Mouse (Mus musculus) liver, embryonic 13.5 days (tissue): ENCODE data around the gene Frmd4b. TPM values are rescaled to one million over a fixed set of nuclear protein-coding genes. Genes with fewer than 3 reads are reported as not detected.

ENCODE experiments used
- ATAC-seq: fragments of 200-750 bp; cut with Nextera tagmentation; 2 replicates; pipeline ENCODE4 v1.8.0; 2017; ENCODE audit warnings: low read depth, mild to moderate bottlenecking, moderate number of reproducible peaks, moderate library complexity
- DNase-seq: peaks from one replicate; pipeline ENCODE4 v3.0.0; 2022
- H3K27ac ChIP-seq: fragments of 300-500 bp; sonication (generic); 2 replicates; pipeline ENCODE4 v1.5.1; 2015; ENCODE audit warnings: moderate library complexity, mild to moderate bottlenecking, inconsistent platforms
- H3K27me3 ChIP-seq: fragments of 300-500 bp; sonication (generic); 2 replicates; pipeline ENCODE4 v1.6.1; 2015; ENCODE audit warnings: mild to moderate bottlenecking, inconsistent platforms
- H3K36me3 ChIP-seq: fragments of 300-500 bp; sonication (generic); 2 replicates; pipeline ENCODE4 v1.6.1; 2015; ENCODE audit warnings: mild to moderate bottlenecking, inconsistent platforms
- H3K4me1 ChIP-seq: fragments of 300-500 bp; sonication (generic); replicated peaks from 2 replicates; pipeline ENCODE4 v1.6.1; 2015; ENCODE audit warnings: inconsistent platforms
- H3K4me2 ChIP-seq: fragments of 300-500 bp; sonication (generic); 2 replicates; pipeline ENCODE4 v1.6.1; 2015; ENCODE audit warnings: inconsistent platforms, mild to moderate bottlenecking, moderate library complexity
- H3K4me3 ChIP-seq: fragments of 300-500 bp; sonication (generic); replicated peaks from 2 replicates; pipeline ENCODE4 v1.5.1; 2015; ENCODE audit warnings: mild to moderate bottlenecking, inconsistent platforms
- H3K9ac ChIP-seq: fragments of 300-500 bp; sonication (generic); 2 replicates; pipeline ENCODE4 v1.6.1; 2015; ENCODE audit warnings: mild to moderate bottlenecking, inconsistent platforms
- H3K9me3 ChIP-seq: fragments of 300-500 bp; sonication (generic); replicated peaks from 2 replicates; pipeline ENCODE4 v1.6.1; 2016; ENCODE audit warnings: inconsistent platforms
- WGBS: fragments of 180-500 bp; shearing (Covaris S2); methylation state at CpG from one replicate; pipeline ENCODE4 v1.1.7; 2015; ENCODE audit not compliant: insufficient replicate concordance; 5-methylcytosine and 5-hydroxymethylcytosine counted together
- polyA plus RNA-seq: library from polyadenylated mRNA; unstranded; fragments of >200 nt; fragmentation: Nextera tagmentation; extraction: Ambion mirVana; gene quantifications from 2 replicates; pipeline ENCODE4 v1.2.1, GENCODE M21; 2015

Gene Frmd4b
- polyA plus RNA-seq, 1 experiment from 2014 or later = 3.8 TPM

DNA sequence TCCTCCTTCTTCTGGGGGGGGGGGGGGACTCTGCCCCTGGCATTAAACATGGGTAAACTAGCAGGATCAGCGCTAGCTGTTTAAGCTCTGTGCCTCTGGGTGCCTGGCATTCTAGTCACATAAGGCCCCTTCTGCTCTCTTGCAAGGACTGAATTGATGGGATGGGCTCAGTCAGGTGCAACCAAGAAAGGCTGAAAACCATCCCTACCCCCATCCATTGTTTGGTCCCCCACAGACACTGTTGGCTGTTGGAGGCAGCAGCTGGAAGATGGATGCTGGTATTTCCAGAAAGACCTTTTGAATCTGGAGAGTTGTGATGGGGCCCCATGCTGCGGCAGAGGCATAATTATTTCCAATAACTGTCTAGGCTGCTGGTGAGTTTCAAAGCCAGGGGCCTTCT is 7.3 kb downstream of the Frmd4b start:
- Histone ChIP-seq H3K36me3 (no peaks in the 10 kb centered on the region), H3K4me3 (no peak overlapping the region), H3K4me2 (no peak overlapping the region), H3K9me3 (no peaks in the 10 kb centered on the region), H3K4me1 (no peaks in the 10 kb centered on the region; the same call in 1 of the 2 replicates), H3K9ac (no peak overlapping the region), H3K27me3 (peaks cover 6% of the 10 kb centered on the region; the same call in 1 of the 2 replicates), H3K27ac (no peak overlapping the region)
- ATAC-seq = no peak
- WGBS = 63% methylated on average over 2 of the region's 2 CpGs
- DNase-seq = no peak

DNA sequence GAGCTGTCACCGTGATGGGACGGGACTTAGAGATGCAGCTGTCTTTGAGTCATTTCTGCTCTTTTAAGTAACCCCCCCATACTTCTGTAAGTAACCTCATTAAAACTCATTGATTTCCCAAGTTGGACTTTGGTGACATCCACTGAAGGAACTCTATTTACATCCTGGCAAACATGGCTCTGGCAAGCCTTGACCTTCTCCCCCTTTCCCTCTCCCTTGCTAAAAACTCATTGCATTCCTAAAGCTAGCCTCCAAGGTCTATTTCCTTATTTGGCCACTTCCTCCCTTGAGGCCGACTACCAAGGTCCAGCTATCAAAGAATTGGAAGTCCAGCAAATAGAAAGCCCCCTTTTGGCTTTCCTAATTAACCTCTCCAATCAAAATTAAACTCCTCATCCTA is 9.7 kb downstream of the Frmd4b start:
- no peaks in the 10 kb centered on the region; the same call in 1 of the 2 replicates for H3K4me1 ChIP-seq
- no peak overlapping the region for H3K4me2 ChIP-seq
- ATAC-seq = no peak
- no peaks in the 10 kb centered on the region for H3K36me3 ChIP-seq
- H3K27ac ChIP-seq = no peak overlapping the region
- DNase-seq = no peak
- H3K9ac ChIP-seq = no peak overlapping the region
- WGBS = 40% methylated on average over 3 of the region's 3 CpGs
- no peaks in the 10 kb centered on the region for H3K27me3 ChIP-seq
- H3K4me3 ChIP-seq = no peak overlapping the region
- no peaks in the 10 kb centered on the region for H3K9me3 ChIP-seq

DNA sequence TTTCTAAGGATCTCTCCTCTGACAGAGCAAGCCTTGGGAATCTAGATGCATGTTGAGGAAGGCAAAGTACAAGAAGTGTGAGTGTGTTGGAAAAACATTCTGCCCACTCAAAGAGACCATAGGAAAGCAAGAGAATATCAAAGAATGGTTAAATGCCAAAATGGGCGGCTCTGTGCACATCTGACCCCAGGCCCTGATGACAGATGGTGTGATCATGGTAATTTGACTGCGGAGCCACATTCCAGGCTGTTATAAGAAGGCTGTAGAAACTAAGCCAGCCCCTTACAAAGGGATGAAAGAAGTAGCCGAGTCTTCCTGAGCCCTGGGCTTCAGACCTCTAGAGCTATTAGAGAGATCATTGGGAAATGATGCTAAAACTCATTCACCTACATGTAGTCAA is 22.1 kb downstream of the Frmd4b start:
- no peak overlapping the region for H3K4me3 ChIP-seq
- no peaks in the 10 kb centered on the region for H3K27me3 ChIP-seq
- no peaks in the 10 kb centered on the region for H3K4me1 ChIP-seq
- no peak overlapping the region for H3K4me2 ChIP-seq
- no peaks in the 10 kb centered on the region for H3K36me3 ChIP-seq
- H3K27ac ChIP-seq = no peak overlapping the region
- WGBS = 57% methylated on average over 3 of the region's 3 CpGs
- no peaks in the 10 kb centered on the region for H3K9me3 ChIP-seq
- H3K9ac ChIP-seq = no peak overlapping the region
- ATAC-seq (no peak), DNase-seq (no peak)

DNA sequence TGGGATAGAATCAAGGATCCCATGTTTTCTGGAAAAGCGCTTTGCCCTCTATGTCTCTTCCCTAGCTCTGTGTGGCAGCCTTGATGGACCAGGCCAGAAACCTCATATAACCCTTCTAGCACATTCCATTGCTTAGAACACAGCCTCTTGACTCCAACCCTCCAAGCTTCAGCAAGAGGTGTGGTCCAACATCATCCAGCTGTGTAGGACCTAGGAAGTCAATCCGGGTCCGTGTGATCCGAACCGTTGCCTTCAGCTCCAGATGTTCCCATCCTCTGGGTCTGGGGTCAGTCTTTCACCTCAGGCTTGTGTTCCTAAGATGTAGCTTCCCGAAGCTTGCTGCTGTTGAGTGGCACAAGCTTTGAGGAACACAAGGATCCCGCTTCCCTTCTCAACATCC is 22.8 kb downstream of the Frmd4b start:
- Histone ChIP-seq H3K4me3 (no peak overlapping the region), H3K4me2 (no peak overlapping the region), H3K27ac (no peak overlapping the region), H3K27me3 (no peaks in the 10 kb centered on the region), H3K4me1 (no peaks in the 10 kb centered on the region), H3K9me3 (no peaks in the 10 kb centered on the region), H3K36me3 (no peaks in the 10 kb centered on the region), H3K9ac (no peak overlapping the region)
- WGBS = 74% methylated on average over 7 of the region's 7 CpGs
- no peak for ATAC-seq
- DNase-seq = no peak

DNA sequence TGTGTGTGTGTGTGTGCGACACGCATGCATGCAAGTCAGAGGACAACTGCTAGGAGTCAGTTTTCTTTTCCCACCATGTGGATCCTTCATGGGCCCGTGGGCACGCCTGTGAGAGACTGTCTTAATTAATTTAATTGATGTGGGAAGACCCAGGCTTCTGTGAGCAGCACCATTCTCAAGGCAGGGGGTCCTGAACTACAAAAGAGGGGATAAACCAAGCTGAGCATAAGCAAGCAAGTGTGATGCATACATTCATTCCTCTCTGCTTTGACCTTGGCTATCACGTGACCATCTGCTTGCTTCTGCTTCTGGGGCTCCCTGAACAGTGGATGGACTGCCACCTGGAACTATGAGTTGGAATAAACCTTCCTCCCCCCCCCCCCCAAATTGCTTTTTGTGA is 27.1 kb downstream of the Frmd4b start:
- Histone ChIP-seq H3K27me3 (no peaks in the 10 kb centered on the region), H3K9ac (no peak overlapping the region), H3K4me3 (no peak overlapping the region), H3K36me3 (no peaks in the 10 kb centered on the region), H3K4me1 (no peaks in the 10 kb centered on the region), H3K9me3 (no peaks in the 10 kb centered on the region), H3K27ac (no peak overlapping the region), H3K4me2 (no peak overlapping the region)
- DNase-seq (no peak), ATAC-seq (no peak)
- 71% methylated on average over 5 of the region's 5 CpGs for WGBS

DNA sequence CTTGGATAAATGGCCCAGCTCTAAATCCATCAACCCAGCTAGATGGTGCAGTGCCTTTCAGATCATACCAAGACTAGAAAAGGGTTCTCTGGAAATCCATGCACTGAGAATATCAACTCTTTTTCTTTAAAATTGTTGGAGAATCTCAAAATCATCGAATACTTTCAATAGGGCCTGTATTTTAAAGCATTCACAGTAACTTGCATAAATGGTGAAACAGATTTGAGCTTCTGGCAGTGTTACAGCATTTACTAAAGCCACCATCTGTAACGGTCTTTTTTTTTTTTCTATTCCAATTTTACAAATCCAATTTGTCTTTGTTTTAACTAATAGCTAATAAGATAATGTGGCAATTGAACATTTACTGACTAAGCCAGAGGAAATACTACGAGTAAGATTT is 27.8 kb downstream of the Frmd4b start:
- no peak for DNase-seq
- Histone ChIP-seq H3K4me1 (no peaks in the 10 kb centered on the region), H3K27ac (no peak overlapping the region), H3K4me3 (no peak overlapping the region), H3K9me3 (no peaks in the 10 kb centered on the region), H3K9ac (no peak overlapping the region), H3K4me2 (no peak overlapping the region), H3K36me3 (no peaks in the 10 kb centered on the region), H3K27me3 (no peaks in the 10 kb centered on the region)
- WGBS = 59% methylated on average over 3 of the region's 3 CpGs
- ATAC-seq = no peak

- ATAC-seq = no peak
- 74% methylated on average over 7 of the region's 7 CpGs for WGBS
- H3K4me2 ChIP-seq = no peak overlapping the region
These were observed 28.3 kb downstream of the Frmd4b start for GRCm38 (mm10) chr6:97589031-97589430.

GRCm38 (mm10) chr6:97586606-97587005 is 30.7 kb downstream of the Frmd4b start:
- no peak overlapping the region for H3K4me2 ChIP-seq
- no peak overlapping the region for H3K27ac ChIP-seq
- no peak overlapping the region for H3K9ac ChIP-seq
- ATAC-seq = no peak
- no peak overlapping the region for H3K4me3 ChIP-seq
- H3K36me3 ChIP-seq = no peaks in the 10 kb centered on the region
- H3K27me3 ChIP-seq = no peaks in the 10 kb centered on the region
- no peaks in the 10 kb centered on the region for H3K9me3 ChIP-seq
- no peaks in the 10 kb centered on the region for H3K4me1 ChIP-seq
- no peak for DNase-seq

More at GRCm38 (mm10) chr6:97589031-97589430, 28.3 kb downstream of the Frmd4b start:
- no peak overlapping the region for H3K27ac ChIP-seq
- no peaks in the 10 kb centered on the region for H3K36me3 ChIP-seq
- no peak overlapping the region for H3K4me3 ChIP-seq
- H3K4me1 ChIP-seq = no peaks in the 10 kb centered on the region
- no peaks in the 10 kb centered on the region for H3K27me3 ChIP-seq
- H3K9ac ChIP-seq = no peak overlapping the region
- no peak for DNase-seq
- no peaks in the 10 kb centered on the region for H3K9me3 ChIP-seq

DNA sequence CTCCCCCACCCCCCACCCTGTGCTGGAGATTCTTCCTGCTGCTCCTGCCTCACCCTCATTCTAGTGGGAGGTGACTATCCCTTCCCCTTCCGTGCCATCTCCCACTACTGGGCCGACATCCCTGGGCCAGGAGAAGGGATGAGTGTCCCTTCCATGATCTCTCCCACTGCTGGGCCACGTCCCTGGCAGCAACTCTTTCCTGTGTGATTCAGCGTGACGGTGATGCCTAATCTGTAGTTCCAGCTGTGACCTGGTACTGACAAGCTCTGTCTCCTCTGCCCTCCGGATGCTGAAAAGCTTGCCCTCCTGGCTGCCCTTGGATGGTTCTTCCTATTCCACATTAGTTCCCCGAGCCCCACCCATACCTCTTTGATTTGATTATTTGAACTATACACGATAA is 31.3 kb downstream of the Frmd4b start:
- Histone ChIP-seq H3K4me1 (no peaks in the 10 kb centered on the region), H3K4me3 (no peak overlapping the region), H3K9ac (no peak overlapping the region), H3K27me3 (no peaks in the 10 kb centered on the region), H3K27ac (no peak overlapping the region), H3K9me3 (no peaks in the 10 kb centered on the region), H3K4me2 (no peak overlapping the region), H3K36me3 (no peaks in the 10 kb centered on the region)
- DNase-seq (no peak), ATAC-seq (no peak)
- 47% methylated on average over 8 of the region's 8 CpGs for WGBS

- Histone ChIP-seq H3K4me1 (no peaks in the 10 kb centered on the region), H3K27me3 (no peaks in the 10 kb centered on the region), H3K9me3 (no peaks in the 10 kb centered on the region), H3K36me3 (no peaks in the 10 kb centered on the region), H3K9ac (no peak overlapping the region), H3K27ac (no peak overlapping the region), H3K4me2 (no peak overlapping the region), H3K4me3 (no peak overlapping the region)
- DNase-seq = no peak
- no peak for ATAC-seq
- 47% methylated on average over 8 of the region's 8 CpGs for WGBS
These were observed 34.6 kb downstream of the Frmd4b start for GRCm38 (mm10) chr6:97582748-97583147.

- no peak overlapping the region for H3K4me3 ChIP-seq
- H3K36me3 ChIP-seq = no peaks in the 10 kb centered on the region
- H3K4me2 ChIP-seq = no peak overlapping the region
These were observed 35.4 kb downstream of the Frmd4b start for GRCm38 (mm10) chr6:97581941-97582340.

DNA sequence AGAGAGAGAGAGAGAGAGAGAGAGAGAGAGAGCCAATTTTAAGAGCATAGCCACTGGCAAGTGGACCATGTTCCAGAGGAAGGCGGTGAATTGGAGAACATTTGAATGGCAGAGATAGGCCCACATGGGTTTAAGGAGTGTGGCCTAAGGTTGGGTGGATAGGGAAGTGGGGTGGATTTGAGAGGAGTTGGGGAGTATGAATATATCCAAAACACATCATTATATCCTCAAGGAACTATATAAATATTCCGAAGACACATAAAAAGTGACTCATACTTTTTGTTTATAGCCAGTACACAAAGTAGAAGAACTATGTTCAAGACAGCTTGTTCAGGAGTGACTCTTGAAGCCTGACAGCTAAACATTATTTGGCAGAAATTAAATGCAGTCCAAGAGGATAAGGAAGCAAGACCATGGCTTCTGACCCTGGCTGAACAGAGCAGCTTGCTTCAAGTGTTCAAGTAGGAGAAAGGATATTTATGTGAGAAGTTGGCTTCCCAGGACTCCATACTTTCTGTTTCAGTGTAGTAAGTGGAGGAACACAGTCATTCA is 36.8 kb downstream of the Frmd4b start:
- no peak overlapping the region for H3K4me2 ChIP-seq
- H3K4me3 ChIP-seq = no peak overlapping the region
- ATAC-seq (no peak), DNase-seq (no peak)
- H3K9me3 ChIP-seq = no peaks in the 10 kb centered on the region
- 77% methylated on average over 2 of the region's 2 CpGs for WGBS
- H3K36me3 ChIP-seq = no peaks in the 10 kb centered on the region
- H3K4me1 ChIP-seq = no peaks in the 10 kb centered on the region
- H3K27me3 ChIP-seq = no peaks in the 10 kb centered on the region
- no peak overlapping the region for H3K9ac ChIP-seq
- no peak overlapping the region for H3K27ac ChIP-seq

More at GRCm38 (mm10) chr6:97581941-97582340, 35.4 kb downstream of the Frmd4b start:
- no peak for DNase-seq
- Histone ChIP-seq H3K9ac (no peak overlapping the region), H3K9me3 (no peaks in the 10 kb centered on the region), H3K27ac (no peak overlapping the region), H3K4me1 (no peaks in the 10 kb centered on the region), H3K27me3 (no peaks in the 10 kb centered on the region)
- 75% methylated on average over 7 of the region's 7 CpGs for WGBS
- no peak for ATAC-seq
